Mouse (Mus musculus) CH12.LX (cell line): ENCODE measurements at regions not wholly inside any gene's neighbourhood (a gene's known extent, or its start where the extent isn't known, plus 50 kb on each side); places are given as distances from the start of the nearest gene placed in this dataset.

ENCODE experiments used
- BHLHE40 ChIP-seq: IDR thresholded peaks from 2 replicates; pipeline ENCODE4 v1.6.1; 2011; ENCODE audit warnings: mild to moderate bottlenecking, low read depth, low read length, improper control_type of control experiment
- CHD1 ChIP-seq: IDR thresholded peaks from 2 replicates; pipeline ENCODE4 v1.6.1; 2012; ENCODE audit warnings: low read depth, low read length, improper control_type of control experiment, inconsistent platforms
- CTCF ChIP-seq, 2 experiments: IDR thresholded peaks in 1 of 2; conservative IDR thresholded peaks in 1 of 2; 2 replicates each; pipeline ENCODE4 v1.5.1; 2011 to 2012; ENCODE audit warnings: low read depth in 2 of 2, low read length in 2 of 2, improper control_type of control experiment in 1 of 2, inconsistent platforms in 1 of 2, mild to moderate bottlenecking in 1 of 2, moderate library complexity in 1 of 2
- EP300 ChIP-seq: IDR thresholded peaks from 2 replicates; pipeline ENCODE4 v1.6.1; 2011; ENCODE audit warnings: low read length, improper control_type of control experiment
- MAFK ChIP-seq: IDR thresholded peaks from 2 replicates; pipeline ENCODE4 v1.6.1; 2011; ENCODE audit warnings: low read length, improper control_type of control experiment; ENCODE audit not compliant: insufficient replicate concordance
- MAZ ChIP-seq: IDR thresholded peaks from 2 replicates; pipeline ENCODE4 v1.6.1; 2012; ENCODE audit warnings: low read depth, mild to moderate bottlenecking, inconsistent platforms, low read length, improper control_type of control experiment, moderate library complexity
- MEF2A ChIP-seq: IDR thresholded peaks from 2 replicates; pipeline ENCODE4 v1.6.1; 2014; ENCODE audit warnings: low read depth, mild to moderate bottlenecking, inconsistent platforms, low read length, improper control_type of control experiment, borderline replicate concordance
- POLR2A ChIP-seq: IDR thresholded peaks from 2 replicates; pipeline ENCODE4 v1.6.1; 2011; ENCODE audit warnings: low read depth, mild to moderate bottlenecking, improper control_type of control experiment, low read length
- RAD21 ChIP-seq: IDR thresholded peaks from 2 replicates; pipeline ENCODE4 v1.6.1; 2011; ENCODE audit warnings: low read depth, mild to moderate bottlenecking, low read length, improper control_type of control experiment, moderate library complexity

- TF ChIP-seq POLR2A (no peak), CTCF (conservative IDR thresholded peaks at IDR 0.05 in 1 of 2, IDR thresholded peaks at IDR 0.05 in 1 of 2; ENCODE audit: low read depth in 2 of 2, low read length in 2 of 2) (no peak), MAZ (no peak), BHLHE40 (no peak), RAD21 (no peak), CHD1 (no peak), MAFK (no peak), EP300 (no peak), MEF2A (no peak)
Observed at GRCm38 (mm10) chr6:67089530-67090140, 52.4 kb upstream of the Gadd45a start.
